Mouse (Mus musculus) brain, adult 2 months (tissue): ENCODE results near the gene Sulf2.
A peak's percentile ranks its signal among the peaks of the same experiment; 100 is the strongest.

ENCODE experiments used
- DNase-seq: peaks from one replicate; pipeline ENCODE4 v3.0.0; 2011; ENCODE audit warnings: low read depth, low spot score

Sulf2 gene

DNA sequence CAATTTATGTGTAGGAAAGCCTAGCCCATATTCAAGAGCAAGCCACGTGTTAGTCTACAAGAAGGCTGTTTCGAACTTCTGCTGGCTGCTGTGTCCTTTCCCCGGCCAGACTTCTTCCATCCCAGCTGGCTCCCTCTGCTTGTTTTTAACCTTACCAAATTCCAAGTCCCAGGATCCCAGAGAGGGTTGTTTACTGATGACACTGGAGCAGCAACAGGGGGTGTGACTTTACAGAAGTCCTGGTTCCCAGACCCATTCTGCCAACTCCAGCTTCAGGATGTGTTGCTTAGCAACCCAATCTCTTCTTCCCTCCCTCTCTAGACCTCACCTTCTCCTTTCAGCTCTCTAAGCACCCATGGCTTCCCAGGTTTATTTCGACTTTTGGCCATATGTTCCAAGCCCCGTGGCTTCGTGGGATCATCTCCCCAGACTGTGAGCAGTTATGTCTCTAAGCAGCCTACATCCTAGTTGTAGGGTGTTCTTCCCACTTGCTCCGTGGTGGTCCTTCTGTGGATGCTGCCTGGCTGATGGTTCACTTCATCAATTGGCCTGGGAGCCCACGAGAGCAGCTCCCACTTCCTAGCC lies 20.2 kb upstream of the Sulf2 start:
- no peak for DNase-seq

DNA sequence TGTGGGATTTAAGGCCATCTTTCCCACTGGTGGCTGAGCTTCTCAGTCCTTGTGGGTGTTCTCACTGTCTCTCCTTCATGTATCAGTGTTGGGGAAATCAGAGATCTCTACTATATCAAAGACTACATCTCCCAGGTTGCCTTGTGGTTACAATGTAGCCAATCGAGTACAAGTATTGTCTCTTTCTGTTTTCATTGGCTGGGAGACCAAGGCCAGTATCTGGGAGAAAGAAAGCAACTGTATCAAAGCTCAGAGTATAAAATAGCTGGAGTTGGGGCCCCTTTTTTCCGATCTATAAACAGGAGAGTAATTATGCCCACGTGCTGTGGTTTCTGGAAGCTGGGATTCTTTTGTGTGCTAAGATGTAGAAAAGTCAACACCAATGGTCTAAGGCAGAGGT lies 19.7 kb upstream of the Sulf2 start:
- peak; percentile 68 for DNase-seq

DNA sequence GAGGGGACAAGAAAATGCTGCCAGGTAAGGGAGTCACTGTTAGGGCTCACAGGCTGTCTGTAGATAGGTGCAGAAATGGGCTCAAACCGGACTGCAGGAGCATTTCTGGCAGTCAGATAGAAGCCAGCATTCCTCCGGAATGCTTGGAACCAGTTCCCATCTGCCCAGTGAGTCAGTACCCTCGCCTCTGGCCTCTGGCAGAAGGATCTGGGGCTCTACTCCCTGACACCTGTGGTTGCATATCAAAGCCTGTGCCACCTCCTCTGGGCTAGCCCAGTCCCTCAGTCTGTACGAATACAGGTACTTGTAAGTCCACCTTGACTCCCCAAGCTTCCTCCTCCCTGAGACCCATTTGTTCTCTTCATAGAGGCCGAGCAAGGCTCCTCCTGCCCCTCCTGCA lies 17.7 kb upstream of the Sulf2 start:
- no peak for DNase-seq

DNA sequence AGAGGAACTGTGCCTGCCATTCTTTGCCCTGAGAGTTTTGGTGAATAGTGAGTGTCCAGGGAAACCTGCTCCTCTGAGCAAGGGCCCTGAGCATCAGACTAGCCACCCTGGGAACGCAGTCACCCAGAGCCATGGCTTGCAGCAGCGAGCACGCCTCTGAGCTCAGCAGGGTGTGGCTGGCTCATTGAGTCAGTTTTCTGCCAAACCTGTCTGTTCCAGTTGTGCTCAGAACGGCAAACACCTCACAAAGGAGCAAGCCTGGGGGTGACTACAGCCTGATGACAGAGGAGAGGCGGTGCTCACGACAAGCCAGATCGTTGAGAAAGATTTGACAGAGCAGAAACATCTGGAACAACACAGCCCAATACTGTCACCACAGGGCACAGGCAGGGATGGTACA lies 14.7 kb upstream of the Sulf2 start:
- no peak for DNase-seq

DNA sequence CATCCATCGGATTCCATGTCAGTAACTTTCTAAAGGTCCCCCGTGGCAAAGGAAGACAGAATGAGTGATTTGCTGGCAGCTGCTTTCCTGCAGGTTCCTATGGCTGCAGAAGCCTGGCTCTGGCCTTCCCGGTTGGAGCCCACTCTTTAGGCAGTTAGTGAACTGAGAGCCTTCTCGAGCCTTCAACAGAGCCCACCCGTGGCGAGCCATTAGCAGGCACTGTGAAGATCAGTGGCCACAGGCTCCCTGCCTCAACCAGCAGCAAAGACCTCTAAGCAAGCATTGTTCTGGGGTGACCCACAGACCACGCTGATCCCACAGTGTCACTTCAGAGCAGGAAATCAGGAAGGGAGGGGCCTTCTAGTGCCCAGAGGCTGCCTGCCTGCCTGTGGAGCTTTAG lies 13.4 kb upstream of the Sulf2 start:
- DNase-seq: no peak

DNA sequence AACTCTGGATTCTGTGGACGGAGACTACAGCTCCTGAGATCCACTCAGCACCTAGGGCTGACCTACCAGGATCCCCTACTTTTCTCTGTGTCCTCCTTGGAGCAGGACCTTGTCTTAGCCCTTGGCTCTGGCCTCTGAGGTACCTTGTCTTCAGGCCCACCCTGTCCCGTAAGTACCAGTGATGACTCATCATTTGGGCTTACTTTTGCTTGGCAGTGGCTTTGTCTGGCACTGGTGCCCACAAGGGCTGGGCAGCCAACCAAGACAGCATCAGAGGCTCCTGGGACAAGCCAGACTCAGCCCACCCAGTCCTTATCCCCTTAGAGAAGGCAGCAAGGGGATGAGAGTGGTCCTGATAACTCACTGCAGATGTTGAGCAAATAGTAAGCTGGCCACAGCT lies 11.9 kb upstream of the Sulf2 start:
- DNase-seq: no peak

DNA sequence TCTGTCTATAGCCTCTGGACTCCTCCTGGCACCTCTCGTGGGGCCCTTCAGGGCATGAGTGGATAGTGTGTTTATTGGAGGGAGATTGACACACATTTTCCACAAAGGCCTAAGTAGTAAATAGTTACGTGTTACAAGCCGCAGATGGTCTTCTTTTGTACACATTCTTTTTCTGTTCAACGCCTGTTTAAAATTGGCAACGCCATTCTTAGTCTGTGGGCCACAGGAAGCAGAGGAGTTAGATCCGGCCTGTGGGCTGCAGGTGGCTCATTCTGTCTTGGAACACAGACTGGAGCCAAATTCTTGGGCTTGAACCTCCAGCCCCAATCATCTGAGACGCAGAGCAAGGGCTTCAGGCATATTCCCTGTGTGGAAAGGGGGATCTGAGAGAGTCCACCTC lies 9.9 kb upstream of the Sulf2 start:
- peak; percentile 61 for DNase-seq

DNA sequence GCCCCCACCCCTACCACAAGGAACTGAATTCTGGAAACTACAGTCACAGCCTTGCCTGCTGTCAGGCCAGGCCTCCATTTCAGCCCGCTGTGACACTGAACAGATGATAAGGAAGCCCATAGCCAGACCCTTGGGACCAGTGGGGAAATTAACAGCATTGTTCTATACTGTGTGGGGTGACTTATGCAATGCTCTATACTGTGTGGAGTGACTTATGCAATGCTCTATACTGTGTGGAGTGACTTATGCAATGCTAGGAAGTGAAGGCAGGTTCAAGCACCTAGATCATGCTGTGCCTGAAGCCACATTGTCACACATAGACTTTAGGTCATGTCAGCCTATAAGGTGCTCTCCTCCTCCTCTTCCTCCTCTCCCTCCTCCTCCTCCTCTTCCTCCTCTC lies 9.1 kb upstream of the Sulf2 start:
- no peak for DNase-seq

DNA sequence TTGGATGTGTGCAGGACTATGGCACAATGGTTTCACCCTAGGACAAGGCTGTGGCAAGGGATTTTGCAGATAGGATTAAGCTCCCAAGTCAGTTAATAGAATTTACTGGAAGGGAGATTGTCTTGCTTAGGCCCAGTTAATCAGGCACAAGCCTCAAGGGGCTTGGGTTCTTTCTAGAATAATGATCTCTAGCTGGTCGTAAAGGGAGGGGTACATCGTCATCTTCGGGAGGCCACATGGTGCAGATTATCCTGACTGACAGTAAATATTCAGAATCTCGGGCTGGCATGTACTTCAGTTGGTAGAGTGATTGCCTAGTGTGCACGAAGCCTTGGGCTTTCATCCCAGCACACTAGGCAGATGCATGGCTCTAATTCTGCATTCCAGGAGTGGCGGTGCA lies 8.5 kb upstream of the Sulf2 start:
- no peak for DNase-seq

DNA sequence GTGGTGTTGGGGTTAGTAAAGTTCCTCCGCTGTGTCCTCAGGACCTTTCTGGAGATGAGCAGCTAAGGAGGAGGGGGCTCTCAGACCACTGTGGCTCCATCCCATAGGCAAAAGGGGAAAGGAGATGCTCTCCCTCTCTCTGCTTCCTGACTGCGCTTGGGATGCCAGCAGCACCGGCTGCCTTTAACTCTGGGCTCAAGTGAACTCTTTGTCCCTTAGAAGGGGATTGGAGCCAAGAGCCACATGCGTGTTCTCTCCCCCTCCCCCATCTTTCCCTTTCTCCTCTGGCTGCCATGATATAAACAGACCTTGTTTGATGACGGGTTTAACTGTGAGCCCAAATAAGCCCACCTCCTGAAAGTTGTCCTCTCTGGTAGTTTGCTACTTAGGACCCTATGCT lies 7.8 kb upstream of the Sulf2 start:
- peak; percentile 55 for DNase-seq

DNA sequence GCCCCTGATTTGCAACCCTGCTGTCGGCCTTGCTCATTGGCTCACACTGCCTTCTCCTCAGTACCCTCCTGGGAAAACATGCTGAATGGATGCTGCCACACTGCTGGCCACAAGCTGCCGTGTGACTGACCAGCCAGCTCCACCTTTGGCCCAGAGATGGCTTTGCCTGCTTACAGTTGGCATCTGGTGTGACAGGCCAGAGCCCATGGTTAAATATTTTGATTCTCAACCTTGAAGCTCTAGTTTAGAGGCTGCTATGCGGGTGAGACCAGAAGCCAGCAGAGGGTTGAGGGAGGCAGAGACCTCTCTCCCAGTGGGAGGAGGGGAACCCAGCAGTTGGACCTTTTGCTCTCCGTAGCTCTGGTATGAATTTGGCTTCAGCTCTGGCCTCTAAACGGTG lies 6.7 kb upstream of the Sulf2 start:
- DNase-seq: no peak

DNA sequence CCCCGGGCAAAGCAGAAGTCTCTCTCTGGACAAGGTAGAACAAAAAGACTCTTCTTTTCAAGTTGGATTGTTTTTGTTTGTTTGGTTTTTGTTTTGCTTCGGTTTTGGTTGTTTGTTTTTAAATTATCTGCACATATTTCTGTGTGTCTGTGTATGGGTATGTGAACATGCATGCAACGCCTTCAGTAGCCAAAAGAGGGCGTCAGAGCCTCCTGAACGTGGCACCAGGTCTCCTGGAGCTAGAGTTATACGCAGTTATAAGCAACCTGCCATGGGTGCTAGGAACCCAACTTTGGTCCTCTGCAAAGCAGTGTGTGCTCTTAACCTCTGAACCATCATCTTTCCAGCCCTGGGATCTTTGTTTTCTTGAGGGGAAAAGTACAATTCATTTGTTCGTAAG lies 3.8 kb upstream of the Sulf2 start:
- DNase-seq: no peak

DNA sequence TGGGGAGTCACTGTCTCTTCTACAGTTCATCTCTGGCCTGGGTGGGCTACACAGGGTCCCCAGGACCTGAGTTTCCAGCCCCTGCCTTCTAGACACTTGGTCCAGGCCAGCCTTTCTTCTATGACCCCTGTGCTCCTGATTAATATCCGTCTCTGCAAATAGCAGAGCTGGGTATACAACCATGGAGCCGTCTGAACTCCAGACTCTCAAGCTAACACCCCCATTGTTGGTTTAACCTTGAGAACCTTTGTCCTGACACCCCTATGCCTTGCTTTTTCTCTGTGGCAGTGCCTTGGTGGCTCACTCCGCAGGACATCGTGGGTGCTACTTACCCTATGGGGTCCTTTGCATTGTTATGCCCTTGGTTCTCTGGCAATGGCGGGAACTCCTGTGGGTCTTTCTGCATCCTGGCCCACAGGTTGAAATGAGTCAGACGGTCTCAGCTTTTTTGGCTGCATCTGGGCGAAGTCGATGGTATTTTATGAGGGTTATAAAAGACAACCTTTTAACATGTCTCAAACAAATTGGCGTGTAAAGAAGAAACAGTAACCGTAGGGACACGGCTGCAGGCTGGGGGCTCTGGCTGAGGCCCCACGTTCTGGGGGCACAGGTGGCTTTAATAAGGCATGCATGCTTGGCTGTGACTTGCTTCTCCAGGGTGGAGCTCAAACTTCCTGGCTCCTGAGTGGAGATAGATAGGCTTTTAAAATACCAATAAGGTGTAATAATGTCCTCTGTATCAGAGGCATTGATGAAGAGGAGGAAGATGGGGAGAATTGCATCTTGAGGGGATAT lies 2.5 kb upstream of the Sulf2 start:
- DNase-seq: no peak

DNA sequence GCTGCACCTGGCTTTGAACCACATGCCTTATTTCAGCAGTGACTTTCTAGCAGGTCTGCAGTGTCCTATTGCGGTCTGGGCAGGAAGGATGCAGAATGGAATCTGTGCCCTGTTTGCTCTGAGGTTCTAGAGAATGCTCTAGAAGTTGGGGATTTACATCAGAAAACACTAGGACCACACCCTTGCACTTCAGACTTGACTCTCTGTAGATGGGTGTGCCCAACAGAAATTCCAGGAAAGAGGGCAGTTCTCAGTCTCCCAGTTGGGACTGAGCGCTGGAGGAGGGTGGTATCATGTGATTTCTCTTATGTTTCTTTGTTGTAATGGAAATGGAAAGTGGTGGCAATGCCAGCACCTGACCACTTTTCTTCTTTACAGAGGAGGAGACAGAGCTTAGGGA lies 1.7 kb upstream of the Sulf2 start:
- DNase-seq: no peak

DNA sequence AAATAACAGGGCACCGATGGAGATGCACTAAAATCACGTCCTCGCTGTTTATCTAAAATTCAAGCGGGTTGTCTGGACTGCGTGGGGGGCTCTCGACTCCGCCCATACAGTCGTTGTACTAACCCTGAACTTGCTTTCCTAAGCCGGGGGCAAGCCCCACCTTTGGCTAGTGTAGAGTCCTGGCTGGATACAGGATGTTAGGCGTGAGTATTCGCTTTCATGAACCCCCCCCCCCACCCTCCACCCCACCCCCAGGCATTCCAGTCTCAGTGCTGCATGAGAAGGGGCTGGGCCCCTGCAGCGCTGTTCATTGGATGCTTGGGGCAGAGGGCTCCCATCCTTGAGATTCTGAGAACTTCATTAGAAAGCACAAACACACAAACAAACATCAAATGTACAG lies 659 bp upstream of the Sulf2 start:
- DNase-seq: no peak

DNA sequence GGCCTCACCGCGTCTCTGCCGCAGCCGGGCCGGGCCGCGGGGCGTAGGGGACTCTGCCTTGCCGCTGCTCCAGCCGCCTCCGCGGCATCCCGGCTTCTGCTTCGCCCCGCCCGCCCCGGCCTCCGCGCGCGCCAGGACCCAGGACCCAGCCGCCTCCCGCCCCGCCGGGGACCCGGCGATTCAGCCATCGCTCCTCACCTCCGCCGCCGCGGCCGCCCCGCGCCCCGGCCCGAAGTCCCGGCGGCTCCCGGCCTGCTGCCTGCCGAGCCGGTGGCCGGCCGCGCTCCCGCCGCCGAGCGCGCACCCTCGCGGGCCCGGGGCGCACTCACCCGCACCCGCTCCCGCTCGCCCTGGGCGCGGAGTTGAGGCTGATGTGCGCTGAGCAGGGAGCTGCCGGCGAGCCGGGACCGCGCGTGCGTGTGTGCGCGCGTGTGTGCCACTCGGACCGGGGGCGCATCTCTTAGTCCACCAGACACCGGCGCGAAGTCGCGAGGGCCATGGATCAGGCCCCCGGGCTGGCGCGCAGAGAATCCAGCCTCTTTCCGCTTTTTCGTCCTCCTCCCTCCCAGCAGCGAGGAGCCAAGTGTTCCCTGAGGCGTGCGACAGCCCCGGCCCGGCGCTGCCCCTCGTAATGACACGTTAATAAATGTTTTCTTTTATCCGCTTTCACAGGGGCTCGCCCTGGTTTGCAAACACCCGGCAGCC lies 562 bp downstream of the Sulf2 start:
- DNase-seq: peak; percentile 61

DNA sequence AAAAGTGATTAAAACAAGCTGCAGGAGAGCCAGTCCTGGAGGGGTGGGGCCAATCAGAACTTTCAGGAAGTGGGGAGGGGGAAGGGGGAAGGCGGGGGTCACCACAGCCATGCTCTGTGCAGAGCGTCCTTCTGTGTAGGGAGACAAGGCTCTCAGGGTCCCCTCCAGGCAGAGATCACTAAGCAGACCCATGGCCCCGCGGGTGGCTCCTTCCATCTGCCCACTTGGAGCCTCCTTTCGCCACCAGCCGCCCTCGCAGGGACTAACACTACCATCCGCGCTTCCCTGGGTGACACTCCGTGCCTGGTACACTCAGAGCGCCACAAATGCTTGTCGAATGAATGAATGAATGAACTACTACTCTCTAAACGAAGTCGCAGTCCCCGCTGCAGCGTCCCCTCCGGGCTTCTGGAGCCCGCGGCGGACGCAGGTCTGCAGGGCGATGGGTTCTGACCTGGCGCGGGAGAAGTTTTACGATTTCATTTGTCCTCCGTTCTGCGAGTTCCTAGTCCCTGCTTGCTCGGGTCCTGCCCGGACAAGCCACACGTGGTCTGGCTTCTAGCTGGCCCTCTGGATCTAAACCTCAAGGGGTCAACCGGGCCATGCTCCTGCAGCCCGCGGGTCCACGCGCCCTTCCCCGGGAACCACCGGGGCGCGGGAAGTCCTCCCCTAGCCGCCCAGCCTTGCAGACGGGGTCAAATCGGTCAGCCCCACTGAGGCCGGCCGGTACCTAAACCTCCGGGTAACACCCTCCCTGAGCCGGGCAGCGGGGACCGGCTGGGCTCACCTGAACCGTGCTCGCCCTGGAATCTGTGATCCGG lies 1.4 kb downstream of the Sulf2 start:
- peak; percentile 48 for DNase-seq

DNA sequence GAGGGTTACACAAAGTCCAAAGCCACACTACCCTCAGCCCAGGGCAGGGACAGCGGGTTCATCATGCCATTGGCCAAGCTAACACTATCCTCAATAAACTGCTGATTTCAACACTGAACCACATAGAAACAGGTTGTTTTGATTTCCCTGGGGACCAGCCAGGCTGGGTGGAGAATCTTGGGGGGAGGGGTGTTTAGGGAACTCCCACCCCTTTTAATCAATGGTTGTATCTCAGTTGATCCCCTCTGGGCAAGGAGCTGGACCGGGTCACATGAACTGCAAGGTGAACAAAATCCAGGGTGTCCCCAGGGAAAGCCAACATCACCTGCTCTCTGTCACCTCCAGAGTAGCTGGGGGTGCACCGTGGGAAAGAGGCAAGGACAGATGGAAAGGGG lies 2.1 kb downstream of the Sulf2 start:
- DNase-seq: no peak

DNA sequence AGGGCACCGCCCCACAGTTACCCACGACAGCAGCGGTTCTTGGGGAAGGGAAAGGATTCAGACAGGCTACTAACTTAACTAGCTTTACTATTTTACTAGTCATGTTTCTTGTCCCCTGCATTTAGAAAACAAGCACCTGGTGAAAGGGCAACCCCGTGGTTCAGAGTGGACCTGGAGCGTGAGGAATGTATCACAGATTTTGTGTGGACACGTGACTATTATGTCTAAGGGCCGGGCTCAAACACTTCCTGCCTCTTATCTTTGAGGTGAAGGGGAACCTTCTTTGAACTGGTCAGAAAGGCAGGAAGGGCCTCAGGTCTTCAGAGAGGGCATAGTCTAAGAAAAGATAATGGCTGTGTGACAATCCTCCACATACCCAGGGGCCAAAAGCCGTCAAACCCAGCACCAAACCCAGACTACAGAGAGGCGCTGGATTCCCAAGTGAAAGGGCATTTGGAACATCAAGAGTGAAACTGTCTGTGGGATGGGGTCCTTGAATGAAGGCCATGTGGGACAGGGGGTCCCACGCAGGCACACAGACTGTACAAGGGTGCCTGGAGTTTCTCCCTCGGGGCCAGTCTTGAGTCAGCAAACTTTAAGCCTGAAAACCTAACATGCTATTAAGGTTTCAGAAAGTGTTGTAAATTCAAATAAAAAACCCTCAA lies 2.6 kb downstream of the Sulf2 start:
- DNase-seq: no peak

DNA sequence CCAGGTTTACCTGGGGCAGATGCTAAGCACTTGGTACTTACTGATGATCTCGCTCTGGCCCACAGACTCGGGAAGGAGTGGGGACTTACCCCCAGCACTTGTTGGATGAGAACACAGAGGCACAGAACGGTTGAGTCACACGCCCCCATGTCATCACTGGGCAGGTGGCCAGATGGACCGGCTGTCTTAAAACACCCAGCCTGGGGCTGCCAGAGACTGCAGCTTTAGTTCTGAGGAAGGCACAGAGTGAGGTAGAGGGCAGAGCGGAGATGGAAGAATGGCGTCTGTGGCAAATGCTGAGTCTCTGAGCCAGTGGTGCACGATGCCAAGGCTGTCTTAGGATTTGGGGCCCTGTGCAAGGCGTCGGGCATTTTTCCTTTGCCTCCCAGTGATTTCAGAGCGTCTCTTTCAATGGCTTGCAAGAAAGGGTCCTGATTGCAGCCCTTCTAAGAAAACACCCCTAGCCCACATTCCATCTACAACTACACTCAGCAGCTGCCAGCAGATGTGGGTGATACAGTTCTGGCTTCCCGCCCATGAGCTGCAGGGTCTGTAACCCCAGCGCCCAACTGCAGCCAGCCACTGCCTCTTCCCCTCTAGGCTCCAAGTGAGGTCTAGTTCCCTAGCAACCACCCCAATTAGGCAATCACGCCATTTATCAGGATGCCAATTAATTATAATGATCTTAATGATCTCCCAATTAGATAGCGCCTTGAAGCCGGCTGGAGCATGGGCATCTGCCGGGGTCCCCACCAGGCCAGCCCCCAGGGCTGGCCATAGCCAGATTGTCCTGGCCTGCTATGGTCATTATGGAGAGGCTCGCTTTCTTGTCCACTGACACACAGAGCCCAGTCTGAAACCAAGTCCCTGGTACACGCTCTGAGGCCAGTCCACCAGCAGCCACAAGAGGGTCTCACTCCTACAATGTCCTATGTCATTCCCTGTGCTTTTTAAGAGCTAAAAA lies 3.7 kb downstream of the Sulf2 start:
- peak; percentile 93 for DNase-seq

DNA sequence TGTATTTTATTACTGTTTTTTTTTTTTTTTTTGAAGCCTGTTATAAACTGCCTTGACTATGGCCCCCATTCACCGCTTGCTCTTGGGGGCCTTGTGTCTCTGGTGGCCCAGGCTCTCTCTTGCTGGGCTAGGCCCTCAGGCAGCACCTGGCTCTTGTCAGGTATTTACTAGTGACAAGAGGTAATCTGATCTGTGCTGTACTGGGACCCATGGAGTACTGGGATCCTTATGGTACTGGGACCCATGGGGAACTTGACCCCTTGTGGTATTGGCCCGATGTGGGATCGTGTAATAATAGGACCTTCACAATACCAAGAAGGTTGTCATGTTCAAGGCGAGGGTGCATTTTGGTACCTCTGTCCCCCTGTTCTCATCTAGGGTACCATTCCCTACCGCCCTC lies 4.9 kb downstream of the Sulf2 start:
- no peak for DNase-seq
